ENCODE assay signal across 26 mouse cellular contexts in the genomic region with DNA sequence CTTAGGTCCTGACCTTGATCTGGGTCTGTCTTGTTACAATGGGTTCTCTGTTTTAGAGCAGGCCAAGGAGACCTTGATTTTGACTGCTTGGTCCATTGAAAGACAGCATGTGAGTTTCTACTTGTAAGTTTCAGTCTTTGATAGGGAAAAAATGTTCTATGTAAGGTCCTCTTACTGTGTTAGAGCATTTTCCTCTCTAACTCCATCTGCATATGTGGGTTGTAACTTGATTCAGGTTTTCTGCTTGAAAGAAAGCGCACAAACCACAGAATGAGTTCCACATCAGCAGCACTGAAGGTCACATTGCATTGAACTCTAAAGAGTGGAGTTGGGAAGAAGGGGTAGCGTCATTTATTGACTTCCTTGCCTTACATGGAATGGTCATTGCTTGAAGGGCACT.
DNase-seq lines count a peak whose midpoint lies in the region; ATAC-seq lines count a peak whose summit lies in the region.
"Had no signal": no experiment of that assay in that cellular context is flagged by ENCODE, and none has a peak within 500 bp of the region (broad histone marks: within the 10 kb centered on the region; RNA-seq: fewer than 3 reads in every experiment).

No protein-coding gene starts in this region.

- ATAC-seq in frontal cortex, adult (ENCODE audit: low TSS enrichment): peak; percentile 64; the same call in 1 of the 2 replicates
- ATAC-seq in heart, embryonic 14.5 days (ENCODE audit: insufficient number of reproducible peaks, insufficient read depth, low FRiP score, low read depth): no peak
- no peak for ATAC-seq in embryonic facial prominence, embryonic 15.5 days (ENCODE audit: insufficient number of reproducible peaks, low FRiP score, low TSS enrichment, low read depth)
- ATAC-seq: forebrain, postnatal 0 days; intestine, postnatal 0 days had no signal

- H3K4me3 ChIP-seq in heart, embryonic 14.5 days (ENCODE audit: control insufficient read depth in 1 of 2, insufficient read depth in 1 of 2, low read depth in 1 of 2, low read length in 2 of 2): no peak overlapping the region
- H3K4me3 ChIP-seq in heart, embryonic 10.5 days: no peak overlapping the region
- H3K4me3 ChIP-seq in embryonic facial prominence, embryonic 15.5 days (replicated peaks): no peak overlapping the region
- H3K4me3 ChIP-seq: erythroblast, embryonic 14.5 days; forebrain, embryonic 12.5 days; hindbrain, embryonic 13.5 days; limb, embryonic 10.5 days; limb, embryonic 15.5 days; liver, embryonic 13.5 days; megakaryocyte, embryonic 14.5 days; midbrain, embryonic 12.5 days; neural tube, embryonic 13.5 days had no signal

- peak overlapping the region; percentile 27 to 65 for H3K27ac ChIP-seq in heart, embryonic 14.5 days (replicated peaks in 1 of 2; ENCODE audit: control insufficient read depth in 1 of 2, insufficient read depth in 1 of 2, low read depth in 2 of 2, low read length in 2 of 2)
- H3K27ac ChIP-seq in heart, embryonic 10.5 days: no peak overlapping the region
- H3K27ac ChIP-seq in embryonic facial prominence, embryonic 15.5 days (replicated peaks): peak overlapping the region; percentile 45
- H3K27ac ChIP-seq: forebrain, embryonic 12.5 days; hindbrain, embryonic 13.5 days; limb, embryonic 10.5 days; limb, embryonic 15.5 days; liver, embryonic 13.5 days; midbrain, embryonic 12.5 days; neural tube, embryonic 13.5 days had no signal

- WGBS in heart, embryonic 14.5 days: 60% methylated on average over 2 of the region's 2 CpGs
- 73% methylated on average over 2 of the region's 2 CpGs for WGBS in heart, embryonic 10.5 days
- WGBS in embryonic facial prominence, embryonic 15.5 days: 73% methylated on average over 2 of the region's 2 CpGs

- no peak for DNase-seq in frontal cortex, postnatal 10 days (ENCODE audit: low spot score in 2 of 2)
- DNase-seq in heart, embryonic 10.5 days (ENCODE audit: low spot score): no peak
- DNase-seq in 3134 (ENCODE audit: extremely low read depth, insufficient read length, low spot score): peak; percentile 39
- DNase-seq in adrenal gland, postnatal 36 days: no peak
- DNase-seq: cerebellum, adult 8-10 months; cerebellum, postnatal 25 days; forebrain, postnatal 0 days; heart, postnatal 36 days; kidney, postnatal 4 days; liver, embryonic 13.5 days; lung, adult 18-20 months; lung, postnatal 4 days; thymus, adult 2 months; thymus, postnatal 36 days had no signal

- H3K36me3 ChIP-seq in heart, embryonic 14.5 days (ENCODE audit: control insufficient read depth, insufficient read depth, low read length): no peaks in the 10 kb centered on the region
- H3K36me3 ChIP-seq in heart, embryonic 10.5 days: no peaks in the 10 kb centered on the region
- no peaks in the 10 kb centered on the region for H3K36me3 ChIP-seq in embryonic facial prominence, embryonic 15.5 days
- H3K36me3 ChIP-seq: forebrain, embryonic 12.5 days; hindbrain, embryonic 13.5 days; limb, embryonic 10.5 days; limb, embryonic 15.5 days; liver, embryonic 13.5 days; midbrain, embryonic 12.5 days; neural tube, embryonic 13.5 days had no signal

- no peak overlapping the region for H3K9ac ChIP-seq in heart, embryonic 14.5 days (ENCODE audit: low read length)
- no peak overlapping the region for H3K9ac ChIP-seq in embryonic facial prominence, embryonic 15.5 days
- H3K9ac ChIP-seq: forebrain, embryonic 12.5 days; forebrain, postnatal 0 days; hindbrain, embryonic 13.5 days; limb, embryonic 15.5 days; liver, embryonic 13.5 days; midbrain, embryonic 12.5 days; neural tube, embryonic 13.5 days had no signal

- H3K4me1 ChIP-seq in heart, embryonic 14.5 days (ENCODE audit: control insufficient read depth in 2 of 2, insufficient read depth in 2 of 2, low read length in 2 of 2): peaks cover 0 to 14% of the 10 kb centered on the region in 2 experiments; a peak in 3 of 4 replicates
- peaks cover 12% of the 10 kb centered on the region; the same call in 1 of the 2 replicates for H3K4me1 ChIP-seq in heart, embryonic 10.5 days
- H3K4me1 ChIP-seq in embryonic facial prominence, embryonic 15.5 days: 0 out of 2 replicates have a peak, but pooled peaks cover 3% of the 10 kb centered on the region
- H3K4me1 ChIP-seq: forebrain, embryonic 12.5 days; hindbrain, embryonic 13.5 days; limb, embryonic 10.5 days; limb, embryonic 15.5 days; liver, embryonic 13.5 days; megakaryocyte, embryonic 14.5 days; midbrain, embryonic 12.5 days; neural tube, embryonic 13.5 days had no signal

- no peaks in the 10 kb centered on the region for H3K9me3 ChIP-seq in heart, embryonic 14.5 days (ENCODE audit: control insufficient read depth, low read length)
- no peaks in the 10 kb centered on the region for H3K9me3 ChIP-seq in heart, embryonic 10.5 days
- H3K9me3 ChIP-seq in embryonic facial prominence, embryonic 15.5 days (replicated peaks): no peaks in the 10 kb centered on the region
- H3K9me3 ChIP-seq: forebrain, embryonic 12.5 days; hindbrain, embryonic 13.5 days; limb, embryonic 10.5 days; limb, embryonic 15.5 days; liver, embryonic 13.5 days; megakaryocyte, embryonic 14.5 days; midbrain, embryonic 12.5 days; neural tube, embryonic 13.5 days had no signal

- no peaks in the 10 kb centered on the region for H3K27me3 ChIP-seq in heart, embryonic 14.5 days (ENCODE audit: control insufficient read depth, insufficient read depth, low read length)
- no peaks in the 10 kb centered on the region for H3K27me3 ChIP-seq in heart, embryonic 10.5 days (ENCODE audit: insufficient read depth, poor library complexity, severe bottlenecking)
- no peaks in the 10 kb centered on the region for H3K27me3 ChIP-seq in embryonic facial prominence, embryonic 15.5 days
- H3K27me3 ChIP-seq: forebrain, embryonic 12.5 days; hindbrain, embryonic 13.5 days; limb, embryonic 15.5 days; liver, embryonic 13.5 days; megakaryocyte, embryonic 14.5 days; midbrain, embryonic 12.5 days; neural tube, embryonic 13.5 days had no signal

- no peak overlapping the region for H3K4me2 ChIP-seq in heart, embryonic 14.5 days (ENCODE audit: low read length)
- no peak overlapping the region for H3K4me2 ChIP-seq in embryonic facial prominence, embryonic 15.5 days (replicated peaks)
- H3K4me2 ChIP-seq: forebrain, embryonic 12.5 days; hindbrain, embryonic 13.5 days; limb, embryonic 15.5 days; liver, embryonic 13.5 days; midbrain, embryonic 12.5 days; neural tube, embryonic 13.5 days had no signal
